Mouse (Mus musculus) c-Kit-positive CD71-positive TER-119-negative erythroid progenitor cells, embryonic 14.5 days (primary cell): ENCODE results near the gene Luzp1.

Experiments
- DNase-seq: peaks from one replicate; pipeline ENCODE4 v3.0.0-alpha.2; 2013; ENCODE audit warnings: low read depth

Gene Luzp1

DNA sequence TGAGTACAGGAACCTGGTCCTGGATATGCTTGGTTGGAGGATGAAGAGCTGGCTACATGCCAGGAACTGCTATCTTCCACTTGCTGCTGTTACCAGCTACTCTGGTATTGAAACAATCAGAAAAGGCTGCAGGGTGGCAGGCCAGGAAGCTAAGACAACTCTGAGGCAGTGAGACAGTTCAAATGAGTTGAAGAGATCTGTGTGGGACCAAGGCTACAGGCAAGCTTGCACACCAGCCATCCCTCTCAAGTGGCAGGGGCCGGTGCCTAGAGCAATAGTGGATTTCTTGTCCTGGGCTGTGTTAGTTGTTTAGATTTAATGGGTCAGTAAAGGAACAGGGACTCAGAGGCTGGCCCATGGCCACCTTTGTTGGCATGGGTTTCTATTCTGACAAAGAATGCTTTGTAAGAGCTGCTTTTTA lies 78.8 kb downstream of the Luzp1 start:
- no peak for DNase-seq

- no peak for DNase-seq
Measured at GRCm38 (mm10) chr4:136553108-136553507, 83.5 kb downstream of the Luzp1 start.

- no peak for DNase-seq
Measured at GRCm38 (mm10) chr4:136557638-136558037, 88.1 kb downstream of the Luzp1 start.

GRCm38 (mm10) chr4:136559690-136560089 lies 90.1 kb downstream of the Luzp1 start:
- no peak for DNase-seq

GRCm38 (mm10) chr4:136560270-136560991 lies 90.9 kb downstream of the Luzp1 start:
- DNase-seq, result no peak

- no peak for DNase-seq
Measured at GRCm38 (mm10) chr4:136562755-136563154, 93.2 kb downstream of the Luzp1 start.

- no peak for DNase-seq
Measured at GRCm38 (mm10) chr4:136568629-136569028, 99.1 kb downstream of the Luzp1 start.

DNA sequence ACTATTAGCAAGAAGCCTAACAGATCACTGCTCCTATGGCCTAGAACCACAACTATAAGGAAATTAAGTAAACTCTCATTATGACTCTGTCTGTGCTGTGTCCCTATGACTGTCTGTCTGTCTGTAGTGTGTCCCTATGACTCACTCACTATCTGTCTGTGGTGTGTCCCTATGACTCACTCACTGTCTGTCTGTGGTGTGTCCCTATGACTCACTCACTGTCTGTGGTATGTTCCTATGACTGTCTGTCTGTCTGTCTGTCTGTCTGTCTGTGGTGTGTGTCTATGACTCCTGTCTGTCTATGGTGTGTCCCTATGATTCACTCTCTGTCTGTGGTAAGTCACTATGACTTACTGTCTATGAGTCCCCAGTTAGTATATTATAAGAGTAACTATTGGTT lies 100.4 kb downstream of the Luzp1 start:
- no peak for DNase-seq

- DNase-seq, result no peak
Measured at GRCm38 (mm10) chr4:136581885-136582284, 112.3 kb downstream of the Luzp1 start.

GRCm38 (mm10) chr4:136587221-136587827 lies 117.8 kb downstream of the Luzp1 start:
- DNase-seq, result no peak

- no peak for DNase-seq
Measured at GRCm38 (mm10) chr4:136588003-136588402, 118.4 kb downstream of the Luzp1 start.

DNA sequence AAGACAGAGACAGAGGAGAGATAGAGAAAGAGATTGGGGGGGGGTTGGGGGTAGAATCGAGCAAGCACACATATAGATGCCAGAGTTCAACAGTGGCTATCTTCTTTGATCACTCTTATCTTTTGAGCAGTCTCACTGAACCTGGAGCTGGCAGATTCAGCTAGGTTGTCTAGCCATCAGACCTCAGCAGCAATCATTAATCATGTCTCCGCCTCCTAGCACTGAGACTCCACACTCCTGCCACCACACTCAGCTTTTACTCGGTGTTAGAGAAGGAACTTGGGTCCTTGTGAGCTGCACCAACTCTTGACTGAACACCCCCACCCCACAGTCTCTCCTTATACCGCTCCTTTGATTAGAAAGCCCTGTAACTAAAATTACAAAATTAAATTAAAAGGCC lies 122.5 kb downstream of the Luzp1 start:
- DNase-seq, result no peak

DNA sequence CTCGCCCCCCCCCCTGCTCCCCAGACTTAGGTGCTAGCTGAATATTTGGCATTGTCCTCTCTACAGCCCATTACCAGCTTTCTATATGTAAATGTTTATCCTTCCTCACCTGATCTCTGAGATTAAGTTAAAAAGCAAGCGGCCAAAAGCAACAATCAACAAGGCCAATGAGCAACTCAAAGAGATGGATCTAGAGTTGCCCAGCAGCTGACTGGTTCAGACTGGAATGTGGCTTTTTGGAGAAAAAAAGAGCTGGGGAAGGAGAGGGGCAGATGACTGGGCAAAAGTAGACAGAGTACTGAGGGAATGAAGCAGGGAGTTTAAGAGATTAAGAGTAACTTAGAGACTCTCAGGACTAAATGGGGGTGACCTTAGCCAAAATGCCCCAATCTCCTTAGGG lies 124.4 kb downstream of the Luzp1 start:
- DNase-seq, result no peak

- DNase-seq, result no peak
Measured at GRCm38 (mm10) chr4:136595221-136595620, 125.7 kb downstream of the Luzp1 start.

DNA sequence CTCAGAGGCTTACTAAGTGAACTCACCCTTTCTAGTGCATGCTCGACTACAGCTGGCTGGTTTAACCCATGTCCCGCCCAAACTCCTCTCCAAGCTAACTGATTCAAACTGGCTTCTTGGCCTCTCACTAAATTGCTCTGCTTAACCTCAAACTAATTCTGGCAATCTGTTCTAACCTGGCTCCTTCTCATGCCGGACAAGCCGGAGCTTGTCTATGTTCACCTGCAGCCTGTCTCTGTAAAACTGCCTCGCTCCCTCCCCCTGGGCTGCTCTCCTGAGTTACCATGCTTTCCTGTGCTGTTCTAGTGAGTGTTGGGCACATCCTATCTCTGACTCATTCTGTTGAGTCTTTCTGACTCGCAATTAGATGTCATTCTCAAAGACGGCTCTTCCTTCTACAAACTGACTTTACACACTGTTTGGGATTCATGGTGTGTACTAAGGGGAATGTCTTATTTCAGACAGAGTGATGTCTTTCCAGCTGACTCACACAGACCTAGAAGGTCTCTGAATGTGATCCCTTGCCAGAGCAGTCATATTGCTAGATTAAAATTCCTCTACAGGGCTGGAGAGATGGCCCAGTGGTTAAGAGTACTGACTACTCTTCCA lies 128.8 kb downstream of the Luzp1 start:
- DNase-seq, result no peak

DNA sequence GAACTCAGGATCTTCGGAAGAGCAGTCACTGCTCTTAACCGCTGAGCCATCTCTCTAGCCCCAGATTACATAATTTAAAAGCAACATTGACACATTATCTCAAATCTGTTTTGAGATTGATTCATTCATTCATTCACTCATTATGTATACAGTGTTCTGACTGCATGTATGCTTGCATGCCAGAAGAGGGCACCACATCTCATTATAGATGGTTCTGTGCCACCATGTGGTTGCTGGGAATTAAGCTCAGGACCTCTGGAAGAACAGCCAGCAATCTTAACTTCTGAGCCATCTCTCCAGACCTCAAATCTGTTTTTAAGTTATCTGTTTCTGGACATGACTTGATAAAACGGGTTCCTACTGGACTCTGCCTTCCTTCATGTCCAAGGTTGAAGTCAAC lies 130.3 kb downstream of the Luzp1 start:
- DNase-seq, result no peak

GRCm38 (mm10) chr4:136600536-136600935 lies 131.0 kb downstream of the Luzp1 start:
- DNase-seq, result no peak

- no peak for DNase-seq
Measured at GRCm38 (mm10) chr4:136601476-136601875, 131.9 kb downstream of the Luzp1 start.

GRCm38 (mm10) chr4:136602018-136602554 lies 132.5 kb downstream of the Luzp1 start:
- no peak for DNase-seq

GRCm38 (mm10) chr4:136602568-136602967 lies 133.0 kb downstream of the Luzp1 start, which contains the start of gene Kdm1a:
Kdm1a (minus strand) TSS chr4:136602723.
- DNase-seq, result peak; percentile 86
